Mouse (Mus musculus) liver, embryonic 14.5 days (tissue): Measurements from ENCODE around the gene Plxnb2. TPM values are rescaled to one million over a fixed set of nuclear protein-coding genes. Genes with fewer than 3 reads are reported as not detected.

ENCODE experiments used
- ATAC-seq: fragments of 200-750 bp; cut with Nextera tagmentation; 2 replicates; pipeline ENCODE4 v1.8.0; 2017; ENCODE audit warnings: moderate number of reproducible peaks, mild to moderate bottlenecking, moderate library complexity; ENCODE audit not compliant: insufficient read depth
- DNase-seq, 3 experiments: peaks; one replicate each; pipeline ENCODE4 v3.0.0-alpha.2; 2012 to 2013; ENCODE audit warnings: low read depth in 3 of 3, low spot score in 3 of 3
- H3K27ac ChIP-seq: fragments of 300-500 bp; sonication (generic); 2 replicates; pipeline ENCODE4 v1.5.1; 2014; ENCODE audit warnings: moderate library complexity, mild to moderate bottlenecking, control low read depth, inconsistent platforms
- H3K27me3 ChIP-seq: fragments of 300-500 bp; sonication (generic); 2 replicates; pipeline ENCODE4 v1.6.1; 2014; ENCODE audit warnings: mild to moderate bottlenecking, low read length, moderate library complexity; ENCODE audit not compliant: control insufficient read depth, insufficient read depth
- H3K36me3 ChIP-seq: fragments of 300-500 bp; sonication (generic); replicated peaks from 2 replicates; pipeline ENCODE4 v1.6.1; 2014; ENCODE audit warnings: low read depth; ENCODE audit not compliant: control insufficient read depth, insufficient read depth
- H3K4me1 ChIP-seq, 2 experiments: fragments of 200-500 bp in 1 of 2; fragments of 300-500 bp in 1 of 2; sonication (generic) in 1 of 2; replicated peaks; 2 replicates each; pipeline ENCODE4 v1.6.1; 2012 to 2014; ENCODE audit warnings: antibody characterized with exemption in 1 of 2, inconsistent platforms in 1 of 2, low read length in 1 of 2; ENCODE audit not compliant: control insufficient read depth in 2 of 2, insufficient read depth in 2 of 2
- H3K4me2 ChIP-seq: fragments of 300-500 bp; sonication (generic); 2 replicates; pipeline ENCODE4 v1.6.1; 2014; ENCODE audit warnings: low read depth, mild to moderate bottlenecking, control low read depth, moderate library complexity
- H3K4me3 ChIP-seq, 2 experiments: fragments of 200-500 bp in 1 of 2; fragments of 300-500 bp in 1 of 2; sonication (generic) in 1 of 2; 2 replicates each; pipeline ENCODE4 v1.5.1; 2012 to 2014; ENCODE audit warnings: low read depth in 2 of 2, low read length in 2 of 2, mild to moderate bottlenecking in 2 of 2, control low read depth in 1 of 2, inconsistent platforms in 1 of 2, moderate library complexity in 1 of 2; ENCODE audit not compliant: insufficient read depth in 1 of 2
- H3K9ac ChIP-seq: fragments of 300-500 bp; sonication (generic); replicated peaks from 2 replicates; pipeline ENCODE4 v1.6.1; 2014; ENCODE audit warnings: mild to moderate bottlenecking, control low read depth, moderate library complexity
- H3K9me3 ChIP-seq: fragments of 300-500 bp; sonication (generic); 2 replicates; pipeline ENCODE4 v1.6.1; 2016; ENCODE audit warnings: low read length, mixed read lengths; ENCODE audit not compliant: control insufficient read depth
- CTCF ChIP-seq: IDR thresholded peaks from 2 replicates; pipeline ENCODE4 v1.5.1; 2016; ENCODE audit warnings: antibody characterized with exemption, low read depth, control low read depth
- EP300 ChIP-seq: IDR thresholded peaks from 2 replicates; pipeline ENCODE4 v1.6.1; 2016; ENCODE audit warnings: antibody characterized with exemption, low read depth
- WGBS: fragments of 180-500 bp; shearing (Covaris S2); extraction: QIAGEN DNeasy Blood & Tissue Kit; methylation state at CpG from one replicate; pipeline ENCODE4 v1.1.7; 2014; ENCODE audit not compliant: insufficient replicate concordance; 5-methylcytosine and 5-hydroxymethylcytosine counted together
- polyA plus RNA-seq, 2 experiments: library from polyadenylated mRNA; depleted of rRNA in 1 of 2; stranded (reverse) in 1 of 2; unstranded in 1 of 2; fragments of >200 nt; fragmentation: Nextera tagmentation in 1 of 2; extraction: Ambion mirVana in 1 of 2; gene quantifications; 2 replicates each; pipeline versions ENCODE4 v1.2.1 to v1.2.3; 2012 to 2014

Plxnb2 gene
- polyA plus RNA-seq, 2 experiments = 16.4 to 23.7 TPM

GRCm38 (mm10) chr15:89172276-89172935 is 8.2 kb downstream of the Plxnb2 start:
- TF ChIP-seq CTCF (no peak), EP300 (no peak)
- H3K9me3 ChIP-seq = no peaks in the 10 kb centered on the region
- peak overlapping the region; percentile 68 for H3K4me2 ChIP-seq
- peak overlapping the region; percentile 38 to 55 for H3K4me3 ChIP-seq
- H3K36me3 ChIP-seq = no peaks in the 10 kb centered on the region
- H3K27me3 ChIP-seq = peaks cover 22% of the 10 kb centered on the region
- DNase-seq = no peak
- WGBS = 31% methylated on average over 17 of the region's 17 CpGs
- ATAC-seq = no peak
- peaks cover 0 to 27% of the 10 kb centered on the region in 2 experiments; a peak in 3 of 4 replicates for H3K4me1 ChIP-seq
- no peak overlapping the region for H3K27ac ChIP-seq
- H3K9ac ChIP-seq = no peak overlapping the region; the same call in 1 of the 2 replicates

GRCm38 (mm10) chr15:89171526-89172051 is 9.0 kb downstream of the Plxnb2 start:
- DNase-seq = no peak
- no peaks in the 10 kb centered on the region for H3K9me3 ChIP-seq
- no peaks in the 10 kb centered on the region for H3K36me3 ChIP-seq
- no peak overlapping the region for H3K9ac ChIP-seq
- no peak for ATAC-seq
- H3K4me1 ChIP-seq = peaks cover 0 to 19% of the 10 kb centered on the region in 2 experiments; a peak in 3 of 4 replicates
- no peak overlapping the region for H3K4me3 ChIP-seq
- TF ChIP-seq CTCF (no peak), EP300 (no peak)
- WGBS = 70% methylated on average over 5 of the region's 5 CpGs
- H3K27me3 ChIP-seq = peaks cover 22% of the 10 kb centered on the region
- H3K4me2 ChIP-seq = no peak overlapping the region
- no peak overlapping the region for H3K27ac ChIP-seq

GRCm38 (mm10) chr15:89170102-89170501 is 10.5 kb downstream of the Plxnb2 start:
- no peak for DNase-seq
- H3K27ac ChIP-seq = no peak overlapping the region
- TF ChIP-seq EP300 (no peak), CTCF (no peak)

GRCm38 (mm10) chr15:89169431-89169830 is 11.2 kb downstream of the Plxnb2 start:
- H3K4me2 ChIP-seq = no peak overlapping the region
- ATAC-seq = no peak
- no peak overlapping the region for H3K9ac ChIP-seq
- TF ChIP-seq CTCF (no peak), EP300 (no peak)
- H3K27ac ChIP-seq = no peak overlapping the region
- no peak for DNase-seq
- H3K4me1 ChIP-seq = peaks cover 0 to 11% of the 10 kb centered on the region in 2 experiments; a peak in 2 of 4 replicates
- 58% methylated on average over 10 of the region's 10 CpGs for WGBS
- no peaks in the 10 kb centered on the region for H3K9me3 ChIP-seq
- H3K27me3 ChIP-seq = peaks cover 22% of the 10 kb centered on the region
- no peak overlapping the region for H3K4me3 ChIP-seq
- no peaks in the 10 kb centered on the region; the same call in 1 of the 2 replicates for H3K36me3 ChIP-seq

More at GRCm38 (mm10) chr15:89170102-89170501, 10.5 kb downstream of the Plxnb2 start:
- no peak overlapping the region for H3K4me2 ChIP-seq
- no peak overlapping the region for H3K9ac ChIP-seq
- no peak overlapping the region for H3K4me3 ChIP-seq
- ATAC-seq = peak; percentile 24; the same call in 1 of the 2 replicates
- peaks cover 0 to 13% of the 10 kb centered on the region in 2 experiments; a peak in 2 of 4 replicates for H3K4me1 ChIP-seq
- no peaks in the 10 kb centered on the region; the same call in 1 of the 2 replicates for H3K36me3 ChIP-seq
- peaks cover 22% of the 10 kb centered on the region for H3K27me3 ChIP-seq
- H3K9me3 ChIP-seq = no peaks in the 10 kb centered on the region
- 27% methylated on average over 3 of the region's 3 CpGs for WGBS

GRCm38 (mm10) chr15:89168922-89169321 is 11.7 kb downstream of the Plxnb2 start:
- Histone ChIP-seq H3K4me2 (no peak overlapping the region), H3K9me3 (no peaks in the 10 kb centered on the region), H3K4me3 (no peak overlapping the region), H3K27me3 (peaks cover 18% of the 10 kb centered on the region), H3K4me1 (peaks cover 0 to 11% of the 10 kb centered on the region in 2 experiments; a peak in 2 of 4 replicates), H3K9ac (no peak overlapping the region), H3K27ac (no peak overlapping the region), H3K36me3 (no peaks in the 10 kb centered on the region; the same call in 1 of the 2 replicates)
- TF ChIP-seq EP300 (no peak), CTCF (no peak)
- ATAC-seq (no peak), DNase-seq (no peak)
- 57% methylated on average over 10 of the region's 10 CpGs for WGBS
